Mouse (Mus musculus) lung, postnatal 0 days (tissue): Measurements from ENCODE around the gene Gstt3.

ENCODE experiments used
- CTCF ChIP-seq: IDR thresholded peaks from 2 replicates; pipeline ENCODE4 v1.5.1; 2016; ENCODE audit warnings: antibody characterized with exemption, mild to moderate bottlenecking
- EP300 ChIP-seq: IDR thresholded peaks from 2 replicates; pipeline ENCODE4 v1.6.1; 2016; ENCODE audit warnings: antibody characterized with exemption, mild to moderate bottlenecking, control low read depth

GRCm38 (mm10) chr10:75796731-75797516 is 15.7 kb upstream of the Gstt3 start:
- no peak for TF ChIP-seq CTCF
- no peak for TF ChIP-seq EP300
